In genomic region chr3:41444243-41444753, GRCm38 (mm10) we compare ENCODE assay signal across 14 mouse cellular contexts.
"Had no signal": no experiment of that assay in that cellular context is flagged by ENCODE, and none has a peak within 500 bp of the region (broad histone marks: within the 10 kb centered on the region; RNA-seq: fewer than 3 reads in every experiment).

No protein-coding gene starts in this region.

- H3K4me2 ChIP-seq: limb, embryonic 13.5 days; midbrain, embryonic 13.5 days; neural tube, embryonic 15.5 days had no signal

- H3K4me3 ChIP-seq: limb, embryonic 13.5 days; midbrain, embryonic 13.5 days; myocyte; neural tube, embryonic 15.5 days had no signal

- ATAC-seq: midbrain, embryonic 13.5 days had no signal

- H3K9me3 ChIP-seq: midbrain, embryonic 13.5 days; neural tube, embryonic 15.5 days had no signal

- H3K27ac ChIP-seq: kidney, postnatal 0 days; limb, embryonic 13.5 days; liver, embryonic 14.5 days; midbrain, embryonic 13.5 days; neural tube, embryonic 15.5 days had no signal

- H3K9ac ChIP-seq: limb, embryonic 13.5 days; liver, embryonic 14.5 days; midbrain, embryonic 13.5 days; neural tube, embryonic 15.5 days had no signal

- DNase-seq: kidney, adult 9 months; kidney, postnatal 36 days; layer of hippocampus, adult 9-11 months; layer of hippocampus, postnatal 36 days; left cerebral cortex, postnatal 4 days; lung, adult 18-20 months; thymus, adult 2 months; thymus, postnatal 36 days had no signal

- H3K27me3 ChIP-seq: limb, embryonic 13.5 days; midbrain, embryonic 13.5 days; neural tube, embryonic 15.5 days had no signal

- H3K36me3 ChIP-seq: limb, embryonic 13.5 days; midbrain, embryonic 13.5 days; neural tube, embryonic 15.5 days had no signal

- H3K4me1 ChIP-seq: limb, embryonic 13.5 days; midbrain, embryonic 13.5 days; neural tube, embryonic 15.5 days had no signal
